Mouse (Mus musculus): ENCODE results near the gene Pde6c. TPM values are rescaled to one million over a fixed set of nuclear protein-coding genes. Genes with fewer than 3 reads are reported as not detected.

The Pde6c gene
- not detected in 2 replicates for total RNA-seq (2012; rRNA removed)
- total RNA-seq (2014; rRNA removed), result not detected in 2 replicates
- polyA plus RNA-seq (2012; ENCODE audit: insufficient read length, low read depth), result not detected in 2 replicates

GRCm38 (mm10) chr19:38132481-38132880, at the start of gene Pde6c:
Gene Pde6c (plus strand): TSS chr19:38132781.
- Histone ChIP-seq H3K4me3 (replicated peaks in 1 of 3; ENCODE audit: low read depth in 2 of 3, low read length in 2 of 3, poor library complexity in 1 of 3) (no peak within 1 kb of the TSS), H3K9me3 (replicated peaks; ENCODE audit: low read length) (no peaks in the 10 kb centered on the region), H3K4me2 (ENCODE audit: insufficient read depth, low read depth, poor library complexity, severe bottlenecking) (no peak within 1 kb of the TSS), H3K27me3 (replicated peaks) (no peaks in the 10 kb centered on the region), H3K79me2 (replicated peaks; ENCODE audit: control insufficient read depth, extremely low read depth, insufficient read depth, poor library complexity, severe bottlenecking) (no peaks in the 10 kb centered on the region), H3K36me3 (replicated peaks in 1 of 2; ENCODE audit: control insufficient read depth in 1 of 2, insufficient read depth in 1 of 2, low read length in 1 of 2) (no peaks in the 10 kb centered on the region), H3K27ac (ENCODE audit: insufficient read depth, low read depth) (no peak within 1 kb of the TSS), H3K4me1 (ENCODE audit: control insufficient read depth in 1 of 2, insufficient read depth in 2 of 2) (peaks cover 6% of the 10 kb centered on the region in 2 experiments), H3K9ac (ENCODE audit: insufficient read depth, low read depth) (no peak within 1 kb of the TSS)
- TF ChIP-seq IRF4 (IDR thresholded peaks at IDR 0.05; ENCODE audit: low read depth, low read length), result no peak
- TF ChIP-seq ETS1 (conservative IDR thresholded peaks at IDR 0.05; ENCODE audit: low read depth, low read length), result no peak
- no peak for TF ChIP-seq EP300 (IDR thresholded peaks at IDR 0.05; ENCODE audit: low read length)
- no peak for TF ChIP-seq BHLHE40 (IDR thresholded peaks at IDR 0.05; ENCODE audit: low read depth, low read length)
- no peak for TF ChIP-seq UBTF (IDR thresholded peaks at IDR 0.05; ENCODE audit: low read depth, low read length)
- TF ChIP-seq SIN3A (IDR thresholded peaks at IDR 0.05; ENCODE audit: low read length), result no peak
- TF ChIP-seq MYC (IDR thresholded peaks at IDR 0.05; ENCODE audit: low read depth, low read length), result no peak
- no peak for TF ChIP-seq E2F4 (IDR thresholded peaks at IDR 0.05; ENCODE audit: insufficient replicate concordance, low read depth, low read length)
- in situ Hi-C loops (cut with MboI; ENCODE audit: low pct_ligation_motif_present, low pct_unique_long_range_greater_than_20kb, low sequenced_read_pairs), result no loop called here
- DNase-seq (ENCODE audit: extremely low read depth), result no peak
- dilution Hi-C loops (cut with MboI; ENCODE audit: extremely low pct_ligation_motif_present, extremely low pct_unique_long_range_greater_than_20kb, low sequenced_read_pairs), result no loop called here

GRCm38 (mm10) chr19:38082931-38083525, 49.6 kb upstream of the Pde6c start:
- Histone ChIP-seq H3K4me2 (ENCODE audit: insufficient read depth, low read depth, poor library complexity, severe bottlenecking) (no peak overlapping the region), H3K27ac (ENCODE audit: insufficient read depth, low read depth) (no peak overlapping the region), H3K4me1 (ENCODE audit: control insufficient read depth in 1 of 2, insufficient read depth in 2 of 2) (peaks cover 0 to 2% of the 10 kb centered on the region in 2 experiments; a peak in 2 of 4 replicates), H3K9ac (ENCODE audit: insufficient read depth, low read depth) (no peak overlapping the region), H3K79me2 (replicated peaks; ENCODE audit: control insufficient read depth, extremely low read depth, insufficient read depth, poor library complexity, severe bottlenecking) (no peaks in the 10 kb centered on the region), H3K4me3 (replicated peaks in 1 of 3; ENCODE audit: low read depth in 2 of 3, low read length in 2 of 3, poor library complexity in 1 of 3) (no peak overlapping the region), H3K27me3 (replicated peaks) (no peaks in the 10 kb centered on the region), H3K36me3 (replicated peaks in 1 of 2; ENCODE audit: control insufficient read depth in 1 of 2, insufficient read depth in 1 of 2, low read length in 1 of 2) (no peaks in the 10 kb centered on the region), H3K9me3 (replicated peaks; ENCODE audit: low read length) (no peaks in the 10 kb centered on the region)
- DNase-seq (ENCODE audit: extremely low read depth), result no peak
- dilution Hi-C loops (cut with MboI; ENCODE audit: extremely low pct_ligation_motif_present, extremely low pct_unique_long_range_greater_than_20kb, low sequenced_read_pairs) (no loop called here), in situ Hi-C loops (cut with MboI; ENCODE audit: low pct_ligation_motif_present, low pct_unique_long_range_greater_than_20kb, low sequenced_read_pairs) (no loop called here)
- TF ChIP-seq RCOR1 (conservative IDR thresholded peaks at IDR 0.05; ENCODE audit: low read depth, low read length) (no peak), MAX (IDR thresholded peaks at IDR 0.05; ENCODE audit: low read length) (no peak), USF1 (IDR thresholded peaks at IDR 0.05; ENCODE audit: low read depth, low read length) (no peak)

- H3K9ac ChIP-seq (ENCODE audit: insufficient read depth, low read depth), result no peak overlapping the region
- no peaks in the 10 kb centered on the region for H3K27me3 ChIP-seq (replicated peaks)
- no peak overlapping the region for H3K27ac ChIP-seq (ENCODE audit: insufficient read depth, low read depth)
- no peak for DNase-seq (ENCODE audit: extremely low read depth)
- dilution Hi-C loops (cut with MboI; ENCODE audit: extremely low pct_ligation_motif_present, extremely low pct_unique_long_range_greater_than_20kb, low sequenced_read_pairs) (no loop called here), in situ Hi-C loops (cut with MboI; ENCODE audit: low pct_ligation_motif_present, low pct_unique_long_range_greater_than_20kb, low sequenced_read_pairs) (no loop called here)
- H3K36me3 ChIP-seq (replicated peaks in 1 of 2; ENCODE audit: control insufficient read depth in 1 of 2, insufficient read depth in 1 of 2, low read length in 1 of 2), result no peaks in the 10 kb centered on the region
- H3K4me1 ChIP-seq (ENCODE audit: control insufficient read depth in 1 of 2, insufficient read depth in 2 of 2), result peaks cover 0 to 4% of the 10 kb centered on the region in 2 experiments; a peak in 2 of 4 replicates
- H3K4me2 ChIP-seq (ENCODE audit: insufficient read depth, low read depth, poor library complexity, severe bottlenecking), result no peak overlapping the region
- H3K9me3 ChIP-seq (replicated peaks; ENCODE audit: low read length), result no peaks in the 10 kb centered on the region
- H3K79me2 ChIP-seq (replicated peaks; ENCODE audit: control insufficient read depth, extremely low read depth, insufficient read depth, poor library complexity, severe bottlenecking), result no peaks in the 10 kb centered on the region
- H3K4me3 ChIP-seq (replicated peaks in 1 of 3; ENCODE audit: low read depth in 2 of 3, low read length in 2 of 3, poor library complexity in 1 of 3), result no peak overlapping the region
- TF ChIP-seq ZC3H11A (IDR thresholded peaks at IDR 0.05; ENCODE audit: low read depth, low read length) (no peak), RAD21 (IDR thresholded peaks at IDR 0.05; ENCODE audit: low read depth, low read length) (no peak), USF2 (conservative IDR thresholded peaks at IDR 0.05; ENCODE audit: low read depth, low read length) (no peak), ZKSCAN1 (IDR thresholded peaks at IDR 0.05; ENCODE audit: borderline replicate concordance, low read depth, low read length) (no peak), MAZ (IDR thresholded peaks at IDR 0.05; ENCODE audit: low read depth, low read length) (no peak), POLR2AphosphoS2 (IDR thresholded peaks at IDR 0.05; ENCODE audit: low read depth, low read length) (no peak), SIN3A (IDR thresholded peaks at IDR 0.05; ENCODE audit: low read length) (no peak), CHD2 (IDR thresholded peaks at IDR 0.05; ENCODE audit: low read length) (no peak), NELFE (IDR thresholded peaks at IDR 0.05; ENCODE audit: low read depth, low read length) (no peak), JUN (IDR thresholded peaks at IDR 0.05; ENCODE audit: insufficient read depth, low read depth, low read length) (no peak), ZNF384 (IDR thresholded peaks at IDR 0.05; ENCODE audit: low read depth, low read length) (no peak)
These were observed 46.7 kb upstream of the Pde6c start for GRCm38 (mm10) chr19:38085841-38086240.
